Mouse (Mus musculus) midbrain, embryonic 10.5 days (tissue): ENCODE measurements at regions not wholly inside any gene's neighbourhood (a gene's known extent, or its start where the extent isn't known, plus 50 kb on each side); places are given as distances from the start of the nearest gene placed in this dataset.

Experiments
- DNase-seq: peaks from one replicate; pipeline ENCODE4 v3.0.0-alpha.2; 2017; ENCODE audit warnings: low spot score
- H3K27ac ChIP-seq: fragments of 300-500 bp; sonication (generic); replicated peaks from 2 replicates; pipeline ENCODE4 v1.5.1; 2016; ENCODE audit warnings: mild to moderate bottlenecking
- H3K27me3 ChIP-seq: fragments of 300-500 bp; sonication (generic); 2 replicates; pipeline ENCODE4 v1.6.1; 2016; ENCODE audit warnings: low read depth, mild to moderate bottlenecking; ENCODE audit not compliant: poor library complexity, severe bottlenecking
- H3K36me3 ChIP-seq: fragments of 300-500 bp; sonication (generic); 2 replicates; pipeline ENCODE4 v1.6.1; 2016; ENCODE audit warnings: mild to moderate bottlenecking, moderate library complexity
- H3K4me1 ChIP-seq: fragments of 300-500 bp; sonication (generic); 2 replicates; pipeline ENCODE4 v1.6.1; 2016
- H3K4me3 ChIP-seq: fragments of 300-500 bp; sonication (generic); 2 replicates; pipeline ENCODE4 v1.5.1; 2016; ENCODE audit warnings: mild to moderate bottlenecking, moderate library complexity
- H3K9me3 ChIP-seq: fragments of 300-500 bp; sonication (generic); replicated peaks from 2 replicates; pipeline ENCODE4 v1.6.1; 2016; ENCODE audit warnings: mild to moderate bottlenecking
- WGBS: fragments of 180-500 bp; shearing (Covaris S2); methylation state at CpG from one replicate; pipeline ENCODE4 v1.1.7; 2016; 5-methylcytosine and 5-hydroxymethylcytosine counted together

DNA sequence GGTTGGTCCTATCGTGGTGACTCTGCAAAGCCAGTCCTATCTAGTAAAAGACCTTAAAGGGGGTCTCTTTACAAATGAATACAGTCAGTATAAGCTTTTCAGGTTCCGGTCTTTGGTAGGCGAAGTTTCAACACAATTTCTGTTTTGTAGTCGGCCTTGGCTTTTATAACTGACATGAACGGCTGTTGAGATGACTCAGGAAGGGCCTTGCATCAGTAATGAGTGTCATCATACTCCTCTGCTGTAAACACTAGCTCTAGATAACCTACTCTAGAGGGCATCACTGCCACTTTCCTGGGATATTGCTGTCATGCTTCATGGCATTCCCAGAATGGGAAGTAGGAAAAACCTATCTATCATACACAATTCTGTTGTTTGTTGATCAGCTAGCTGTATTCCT is 312.9 kb downstream of the Klf5 start:
- no peaks in the 10 kb centered on the region for H3K27me3 ChIP-seq
- no peaks in the 10 kb centered on the region for H3K4me1 ChIP-seq
- no peak overlapping the region for H3K4me3 ChIP-seq
- no peaks in the 10 kb centered on the region for H3K36me3 ChIP-seq
- no peak overlapping the region for H3K27ac ChIP-seq
- H3K9me3 ChIP-seq, result no peaks in the 10 kb centered on the region
- DNase-seq, result no peak
- WGBS, result 94% methylated on average over 5 of the region's 5 CpGs

DNA sequence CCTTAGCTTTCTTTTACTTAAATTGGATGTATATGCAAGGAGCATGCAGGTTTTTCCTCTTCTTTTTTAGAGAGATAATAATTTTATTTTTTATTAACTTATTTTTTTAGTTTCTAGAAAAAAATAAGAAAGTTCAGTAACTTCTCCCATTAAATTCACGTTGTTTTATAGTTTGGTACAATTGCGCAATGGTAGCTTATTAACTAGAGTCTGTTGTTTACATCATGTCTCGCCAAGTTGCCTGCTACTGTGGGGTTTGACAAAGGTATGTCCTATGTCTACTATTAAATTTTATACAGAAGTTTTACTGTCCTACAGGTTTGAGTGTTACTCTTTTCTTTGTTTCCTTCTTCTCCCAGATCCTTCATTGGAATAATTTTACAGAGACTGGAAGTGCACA is 313.6 kb downstream of the Klf5 start:
- no peak for DNase-seq
- Histone ChIP-seq H3K27me3 (no peaks in the 10 kb centered on the region), H3K4me1 (no peaks in the 10 kb centered on the region), H3K36me3 (no peaks in the 10 kb centered on the region), H3K27ac (no peak overlapping the region), H3K4me3 (no peak overlapping the region), H3K9me3 (no peaks in the 10 kb centered on the region)
- 91% methylated on average over 3 of the region's 3 CpGs for WGBS

GRCm38 (mm10) chr14:99614748-99615147 is 316.3 kb downstream of the Klf5 start:
- Histone ChIP-seq H3K36me3 (no peaks in the 10 kb centered on the region), H3K9me3 (no peaks in the 10 kb centered on the region), H3K27me3 (no peaks in the 10 kb centered on the region), H3K4me3 (no peak overlapping the region), H3K4me1 (no peaks in the 10 kb centered on the region), H3K27ac (no peak overlapping the region)
- 90% methylated on average over 3 of the region's 3 CpGs for WGBS
- DNase-seq, result no peak

GRCm38 (mm10) chr14:99616655-99617335 is 318.3 kb downstream of the Klf5 start:
- WGBS, result 85% methylated on average over 7 of the region's 7 CpGs
- no peaks in the 10 kb centered on the region for H3K4me1 ChIP-seq
- no peak for DNase-seq

GRCm38 (mm10) chr14:99617374-99617773 is 318.9 kb downstream of the Klf5 start:
- Histone ChIP-seq H3K4me3 (no peak overlapping the region), H3K9me3 (no peaks in the 10 kb centered on the region), H3K27me3 (no peaks in the 10 kb centered on the region), H3K4me1 (no peaks in the 10 kb centered on the region), H3K36me3 (no peaks in the 10 kb centered on the region), H3K27ac (no peak overlapping the region)
- WGBS, result 77% methylated on average over 2 of the region's 2 CpGs
- DNase-seq, result no peak

More at GRCm38 (mm10) chr14:99616655-99617335, 318.3 kb downstream of the Klf5 start:
- no peak overlapping the region for H3K4me3 ChIP-seq
- H3K27me3 ChIP-seq, result no peaks in the 10 kb centered on the region
- no peak overlapping the region for H3K27ac ChIP-seq
- H3K9me3 ChIP-seq, result no peaks in the 10 kb centered on the region
- H3K36me3 ChIP-seq, result no peaks in the 10 kb centered on the region

DNA sequence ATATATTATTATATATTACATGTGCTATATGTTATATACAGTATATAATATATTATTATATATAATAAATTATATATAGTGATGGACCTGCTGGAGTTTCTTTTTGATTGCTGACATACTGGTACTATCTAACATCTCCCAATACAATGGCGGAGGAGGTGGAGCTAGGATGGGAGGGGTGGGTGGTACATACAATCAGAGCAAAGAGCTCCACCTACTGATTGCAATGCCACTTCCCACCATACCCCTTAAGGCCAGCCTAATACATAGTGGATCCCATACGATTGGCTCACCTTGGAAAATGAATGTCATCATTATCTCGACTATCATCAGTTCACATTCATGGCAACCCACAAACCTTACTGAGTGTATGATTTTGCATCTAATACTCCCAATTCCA is 323.0 kb downstream of the Klf5 start:
- no peaks in the 10 kb centered on the region for H3K4me1 ChIP-seq
- 85% methylated on average over 3 of the region's 3 CpGs for WGBS
- H3K27me3 ChIP-seq, result no peaks in the 10 kb centered on the region
- H3K9me3 ChIP-seq, result no peaks in the 10 kb centered on the region
- no peaks in the 10 kb centered on the region for H3K36me3 ChIP-seq
- DNase-seq, result no peak
- no peak overlapping the region for H3K4me3 ChIP-seq
- H3K27ac ChIP-seq, result no peak overlapping the region

GRCm38 (mm10) chr14:99624380-99625327 is 326.2 kb downstream of the Klf5 start:
- H3K9me3 ChIP-seq, result no peaks in the 10 kb centered on the region
- whole genome bisulfite sequencing, result 91% methylated on average over 10 of the region's 10 CpGs

DNA sequence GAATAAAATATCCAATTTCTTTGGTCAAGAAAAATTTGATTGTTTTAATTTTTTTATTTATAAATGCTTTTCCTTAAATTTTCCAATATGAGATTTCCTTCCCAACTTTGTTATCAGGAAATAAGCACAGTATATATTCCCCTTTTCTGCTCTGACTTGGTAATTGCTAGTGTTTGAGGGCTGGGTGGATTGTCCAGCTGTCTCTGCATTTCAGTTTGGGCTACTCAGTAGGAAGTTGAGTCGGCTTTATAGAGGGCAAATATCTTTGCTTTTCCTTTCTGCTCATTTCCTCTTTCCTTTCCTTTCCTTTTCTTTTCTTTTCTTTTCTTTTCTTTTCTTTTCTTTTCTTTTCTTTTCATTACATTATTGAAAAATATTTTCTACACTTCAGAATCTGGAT is 329.1 kb downstream of the Klf5 start:
- DNase-seq, result no peak
- 85% methylated on average over 1 of the region's 1 CpGs for WGBS
- no peak overlapping the region for H3K4me3 ChIP-seq
- H3K27ac ChIP-seq, result no peak overlapping the region
- H3K27me3 ChIP-seq, result no peaks in the 10 kb centered on the region
- peaks cover 5% of the 10 kb centered on the region; the same call in 1 of the 2 replicates for H3K4me1 ChIP-seq
- no peaks in the 10 kb centered on the region for H3K9me3 ChIP-seq
- no peaks in the 10 kb centered on the region for H3K36me3 ChIP-seq

More at GRCm38 (mm10) chr14:99624380-99625327, 326.2 kb downstream of the Klf5 start:
- Histone ChIP-seq H3K36me3 (no peaks in the 10 kb centered on the region), H3K27me3 (no peaks in the 10 kb centered on the region), H3K27ac (no peak overlapping the region), H3K4me3 (no peak overlapping the region), H3K4me1 (no peaks in the 10 kb centered on the region)
- DNase-seq, result no peak

- H3K9me3 ChIP-seq, result no peaks in the 10 kb centered on the region
- WGBS, result 85% methylated on average over 10 of the region's 10 CpGs
- DNase-seq, result no peak
Observed at GRCm38 (mm10) chr14:99631092-99631491, 332.6 kb downstream of the Klf5 start.

DNA sequence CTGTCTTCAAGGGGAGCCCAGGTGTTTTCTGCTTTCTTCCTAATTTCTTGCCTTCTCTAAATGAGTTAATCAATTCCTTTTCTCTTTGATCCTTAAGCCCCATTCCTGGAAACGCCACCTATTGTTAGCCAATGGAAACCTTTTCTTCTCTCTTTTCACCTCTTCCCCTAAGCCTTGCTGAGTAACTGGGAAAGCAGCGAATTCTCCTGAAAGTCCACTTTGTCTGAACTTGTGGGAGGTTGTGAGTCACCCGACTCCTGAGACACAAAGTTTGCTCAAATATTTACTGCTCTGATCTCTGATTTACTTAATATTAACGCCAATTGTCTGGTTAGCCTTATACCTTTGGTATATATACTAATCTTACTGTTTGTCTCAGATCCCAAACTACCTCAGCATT is 334.0 kb downstream of the Klf5 start:
- Histone ChIP-seq H3K9me3 (no peaks in the 10 kb centered on the region), H3K27ac (no peak overlapping the region), H3K27me3 (no peaks in the 10 kb centered on the region), H3K36me3 (no peaks in the 10 kb centered on the region), H3K4me3 (no peak overlapping the region), H3K4me1 (peaks cover 9% of the 10 kb centered on the region)
- no peak for DNase-seq
- WGBS, result 22% methylated on average over 4 of the region's 4 CpGs

More at GRCm38 (mm10) chr14:99631092-99631491, 332.6 kb downstream of the Klf5 start:
- no peak overlapping the region for H3K4me3 ChIP-seq
- peaks cover 9% of the 10 kb centered on the region for H3K4me1 ChIP-seq
- no peaks in the 10 kb centered on the region for H3K27me3 ChIP-seq
- H3K36me3 ChIP-seq, result no peaks in the 10 kb centered on the region
- H3K27ac ChIP-seq, result no peak overlapping the region

DNA sequence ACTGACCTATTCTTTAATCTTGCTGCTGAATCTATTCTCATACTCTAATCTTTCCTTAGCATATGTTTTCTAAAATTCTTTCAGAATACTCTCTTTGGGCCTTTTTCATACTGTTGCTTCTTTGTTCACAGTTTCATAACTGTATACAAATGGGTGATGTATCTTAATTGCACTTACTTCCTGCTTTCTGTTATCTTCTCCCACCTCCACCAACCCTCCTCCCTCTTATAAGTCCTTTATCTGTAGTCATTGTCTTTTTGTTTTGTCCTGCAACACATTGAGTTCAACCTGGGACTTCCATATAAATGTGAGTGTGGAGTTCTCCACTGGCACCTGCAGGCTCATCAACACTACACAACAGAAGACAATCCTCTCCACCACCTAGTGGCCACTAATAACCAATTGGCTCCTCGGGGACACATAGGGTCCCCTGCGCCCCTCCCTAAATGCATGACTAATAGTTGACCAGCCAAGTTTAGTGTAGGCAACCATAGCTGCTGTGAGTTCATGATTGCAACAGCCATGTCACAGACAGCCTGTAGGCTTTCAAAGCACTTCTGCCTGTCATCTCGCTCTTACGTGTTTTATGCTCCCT is 337.2 kb downstream of the Klf5 start:
- WGBS, result 99% methylated on average over 4 of the region's 4 CpGs
- Histone ChIP-seq H3K27me3 (no peaks in the 10 kb centered on the region), H3K4me1 (peaks cover 9% of the 10 kb centered on the region), H3K9me3 (no peaks in the 10 kb centered on the region), H3K36me3 (no peaks in the 10 kb centered on the region), H3K27ac (no peak overlapping the region), H3K4me3 (no peak overlapping the region)
- DNase-seq, result no peak

GRCm38 (mm10) chr14:99641475-99642453 is 343.3 kb downstream of the Klf5 start:
- H3K4me1 ChIP-seq, result no peaks in the 10 kb centered on the region
- DNase-seq, result no peak
- no peak overlapping the region for H3K27ac ChIP-seq
- WGBS, result 83% methylated on average over 15 of the region's 15 CpGs
- no peaks in the 10 kb centered on the region for H3K36me3 ChIP-seq
- H3K4me3 ChIP-seq, result no peak overlapping the region
- H3K27me3 ChIP-seq, result no peaks in the 10 kb centered on the region
- H3K9me3 ChIP-seq, result no peaks in the 10 kb centered on the region
